Mouse (Mus musculus): ENCODE measurements around the gene Pbx2. TPM values are rescaled to one million over a fixed set of nuclear protein-coding genes. Genes with fewer than 3 reads are reported as not detected.

The Pbx2 gene
- polyA plus RNA-seq, 1 experiment from 2014 or later: 3.2 TPM

DNA sequence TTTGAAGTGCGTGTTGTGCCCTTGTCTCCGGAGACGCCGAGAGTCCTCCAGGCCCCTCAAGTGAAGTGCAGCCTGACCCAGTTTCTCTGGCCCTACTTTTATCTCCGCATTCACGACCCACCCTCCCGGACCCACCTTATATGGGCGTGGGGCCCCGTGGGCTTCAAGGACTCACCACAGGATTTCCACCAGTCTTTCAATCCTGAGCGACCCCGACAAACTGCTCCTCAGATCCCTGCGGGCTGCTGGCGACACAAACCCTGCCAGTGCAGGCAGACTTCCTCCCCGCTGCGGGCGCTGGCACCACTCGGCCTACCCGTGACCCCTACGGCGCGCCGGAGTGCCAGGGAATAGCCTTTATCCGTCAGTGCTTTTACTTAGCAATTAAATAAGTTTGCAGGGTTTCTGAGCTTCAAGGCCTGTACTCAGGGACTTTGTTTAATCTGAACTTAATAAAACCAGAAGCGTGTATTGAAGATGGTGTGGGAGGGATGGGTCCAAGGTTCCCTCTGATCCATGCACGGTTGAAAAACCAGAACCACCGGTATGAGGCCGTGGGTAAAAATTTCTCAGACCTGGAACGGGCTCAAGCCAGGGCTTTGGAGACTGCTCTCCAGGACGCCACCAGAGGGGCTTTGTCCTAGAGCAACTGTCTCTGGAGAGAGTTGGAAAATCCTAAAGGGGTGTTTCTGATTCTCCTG is 37.0 kb downstream of the Pbx2 start, which contains the start of gene Ppt2:
Gene Ppt2 (minus strand): TSS at position 568 of the 701 bp plus-strand sequence.
- Histone ChIP-seq H3K4me1 (ENCODE audit: control insufficient read depth, low read depth, low read length) (peaks cover 31% of the 10 kb centered on the region), H3K27ac (ENCODE audit: low read length) (peak within 1 kb of the TSS; percentile 71), H3K9me3 (replicated peaks; ENCODE audit: control insufficient read depth, low read length) (no peaks in the 10 kb centered on the region), H3K27me3 (ENCODE audit: control insufficient read depth, insufficient read depth, low read depth, low read length) (peaks cover 50% of the 10 kb centered on the region), H3K36me3 (ENCODE audit: control insufficient read depth, insufficient read depth) (no peaks in the 10 kb centered on the region), H3K4me3 (ENCODE audit: low read depth, low read length) (peak within 1 kb of the TSS; percentile 72), H3K4me2 (ENCODE audit: low read depth, low read length) (peak within 1 kb of the TSS; percentile 74), H3K9ac (ENCODE audit: low read depth, low read length) (peak within 1 kb of the TSS; percentile 65)
- 0 out of 2 replicates have a peak, but pooled peaks have one; percentile 2 for ATAC-seq (ENCODE audit: low read depth)
- WGBS (ENCODE audit: insufficient replicate concordance): 8% methylated on average over 29 of the region's 29 CpGs

DNA sequence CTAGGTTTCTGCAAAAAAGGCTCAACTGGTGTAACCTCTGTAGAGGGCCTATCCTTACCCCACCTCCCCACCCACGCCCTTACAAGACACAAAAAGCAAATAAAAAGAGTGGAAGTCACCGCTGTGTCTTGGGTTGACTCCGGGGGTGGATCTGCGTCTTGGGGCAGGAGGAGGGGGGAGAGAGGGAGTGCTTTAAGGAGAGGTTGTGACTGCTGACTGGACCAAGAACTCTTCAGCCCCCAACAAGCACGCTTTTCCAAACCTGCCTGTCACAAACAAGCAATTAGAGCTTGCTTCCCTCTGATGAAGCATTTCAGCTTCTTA is 37.5 kb downstream of the Pbx2 start:
- Histone ChIP-seq H3K9me3 (replicated peaks; ENCODE audit: control insufficient read depth, low read length) (no peaks in the 10 kb centered on the region), H3K4me2 (ENCODE audit: low read depth, low read length) (peak overlapping the region; percentile 74; the same call in 1 of the 2 replicates), H3K27ac (ENCODE audit: low read length) (no peak overlapping the region), H3K4me3 (ENCODE audit: low read depth, low read length) (no peak overlapping the region), H3K9ac (ENCODE audit: low read depth, low read length) (no peak overlapping the region), H3K27me3 (ENCODE audit: control insufficient read depth, insufficient read depth, low read depth, low read length) (peaks cover 50% of the 10 kb centered on the region), H3K36me3 (ENCODE audit: control insufficient read depth, insufficient read depth) (no peaks in the 10 kb centered on the region), H3K4me1 (ENCODE audit: control insufficient read depth, low read depth, low read length) (peaks cover 31% of the 10 kb centered on the region)
- WGBS (ENCODE audit: insufficient replicate concordance): 40% methylated on average over 5 of the region's 5 CpGs
- ATAC-seq (ENCODE audit: low read depth): no peak

DNA sequence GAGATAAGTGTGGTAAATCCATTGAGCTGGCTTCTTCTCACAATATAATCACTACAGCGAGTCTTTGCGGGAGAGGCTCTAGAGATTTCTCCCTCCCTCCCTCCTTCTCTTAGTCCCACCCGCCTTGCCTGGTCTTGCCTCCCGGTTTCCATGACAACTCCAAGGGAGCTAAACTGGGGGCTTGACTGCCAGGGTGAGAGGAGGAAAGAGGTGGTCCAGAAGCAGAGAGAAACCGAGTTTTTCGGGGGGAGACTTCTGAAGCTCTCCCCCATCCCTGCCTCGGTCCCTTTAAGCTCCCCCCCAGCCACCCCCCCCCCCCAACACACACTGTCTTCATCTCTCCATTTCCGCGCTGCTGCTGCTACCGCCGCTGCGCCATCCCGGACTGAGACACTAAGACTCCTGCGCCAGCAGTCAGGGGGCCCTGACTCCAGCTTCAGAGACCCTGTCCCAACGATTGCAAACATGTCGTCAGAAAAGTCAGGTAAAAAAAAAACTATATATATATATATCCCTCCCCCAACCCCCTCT is 38.2 kb downstream of the Pbx2 start, which contains the start of gene Prrt1:
Gene Prrt1 (plus strand): TSS at position 313 of the 531 bp plus-strand sequence.
- no peak within 1 kb of the TSS for H3K27ac ChIP-seq (ENCODE audit: low read length)
- ATAC-seq (ENCODE audit: low read depth): no peak
- no peaks in the 10 kb centered on the region for H3K9me3 ChIP-seq (replicated peaks; ENCODE audit: control insufficient read depth, low read length)
- no peaks in the 10 kb centered on the region for H3K36me3 ChIP-seq (ENCODE audit: control insufficient read depth, insufficient read depth)
- peaks cover 31% of the 10 kb centered on the region for H3K4me1 ChIP-seq (ENCODE audit: control insufficient read depth, low read depth, low read length)
- H3K4me2 ChIP-seq (ENCODE audit: low read depth, low read length): peak within 1 kb of the TSS; percentile 74
- 8% methylated on average over 16 of the region's 16 CpGs for WGBS (ENCODE audit: insufficient replicate concordance)
- peak within 1 kb of the TSS; percentile 72 for H3K4me3 ChIP-seq (ENCODE audit: low read depth, low read length)
- no peak within 1 kb of the TSS for H3K9ac ChIP-seq (ENCODE audit: low read depth, low read length)
- peaks cover 50% of the 10 kb centered on the region for H3K27me3 ChIP-seq (ENCODE audit: control insufficient read depth, insufficient read depth, low read depth, low read length)

DNA sequence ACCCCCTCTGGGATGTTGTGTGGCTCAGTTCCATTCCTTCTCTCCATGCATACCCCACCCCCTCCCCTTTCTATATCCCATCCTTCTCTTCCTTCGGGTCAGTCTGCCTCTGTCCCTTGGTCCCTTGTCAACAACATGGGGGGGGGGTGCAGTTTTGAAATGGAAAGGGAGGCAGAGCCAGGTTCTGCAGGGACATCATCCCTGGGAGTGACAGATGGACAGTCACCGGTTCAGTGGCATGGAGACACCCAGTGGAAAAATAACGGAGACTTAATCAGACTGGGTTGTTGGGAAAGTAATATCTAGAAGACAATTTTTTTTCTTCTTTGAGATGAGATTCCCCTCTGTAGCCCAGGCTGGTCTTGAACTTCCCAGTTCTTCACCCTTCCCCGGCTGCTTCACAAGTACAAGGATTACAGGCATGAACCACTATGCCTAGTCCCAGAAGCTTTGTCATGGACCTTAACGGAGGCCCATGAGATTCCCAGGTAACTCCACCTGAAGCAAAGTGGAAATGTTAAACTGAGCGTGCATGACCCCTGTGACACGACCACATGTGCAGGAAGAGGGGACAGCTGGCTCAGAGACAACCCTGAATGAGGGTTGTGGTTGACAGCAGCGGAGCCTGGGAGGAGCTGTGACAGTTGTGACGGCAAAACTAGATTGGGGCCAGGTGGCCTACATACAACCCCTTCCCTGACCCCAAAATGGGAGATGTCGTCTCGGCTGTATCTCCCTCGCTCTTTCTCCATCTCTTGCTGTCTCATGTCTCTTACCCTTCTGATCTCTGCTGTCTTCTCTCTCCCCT is 38.9 kb downstream of the Pbx2 start:
- Histone ChIP-seq H3K27ac (ENCODE audit: low read length) (no peak overlapping the region), H3K9ac (ENCODE audit: low read depth, low read length) (no peak overlapping the region), H3K4me3 (ENCODE audit: low read depth, low read length) (no peak overlapping the region), H3K4me1 (ENCODE audit: control insufficient read depth, low read depth, low read length) (peaks cover 31% of the 10 kb centered on the region), H3K9me3 (replicated peaks; ENCODE audit: control insufficient read depth, low read length) (no peaks in the 10 kb centered on the region), H3K36me3 (ENCODE audit: control insufficient read depth, insufficient read depth) (no peaks in the 10 kb centered on the region), H3K27me3 (ENCODE audit: control insufficient read depth, insufficient read depth, low read depth, low read length) (peaks cover 50% of the 10 kb centered on the region), H3K4me2 (ENCODE audit: low read depth, low read length) (no peak overlapping the region)
- 13% methylated on average over 12 of the region's 12 CpGs for WGBS (ENCODE audit: insufficient replicate concordance)
- no peak for ATAC-seq (ENCODE audit: low read depth)

DNA sequence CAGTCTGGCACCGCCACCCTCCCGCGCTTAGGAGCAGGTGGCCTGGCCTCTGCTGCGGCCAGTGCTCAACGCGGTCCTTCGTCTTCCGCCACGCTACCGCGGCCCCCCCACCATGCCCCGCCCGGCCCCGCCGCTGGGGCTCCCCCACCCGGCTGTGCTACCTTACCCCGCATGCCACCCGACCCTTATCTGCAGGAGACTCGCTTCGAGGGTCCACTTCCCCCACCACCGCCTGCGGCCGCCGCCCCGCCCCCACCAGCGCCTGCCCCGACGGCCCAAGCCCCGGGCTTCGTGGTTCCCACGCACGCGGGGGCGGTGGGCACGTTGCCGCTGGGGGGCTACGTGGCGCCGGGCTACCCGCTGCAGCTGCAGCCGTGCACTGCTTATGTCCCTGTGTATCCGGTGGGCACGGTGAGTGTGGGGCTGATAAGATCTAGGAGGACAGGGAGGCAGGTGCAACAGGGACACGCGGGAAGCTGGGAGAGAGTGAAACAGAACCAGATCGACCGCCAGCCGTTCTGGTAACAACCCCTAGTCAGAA is 39.8 kb downstream of the Pbx2 start:
- WGBS (ENCODE audit: insufficient replicate concordance): 2% methylated on average over 45 of the region's 48 CpGs
- Histone ChIP-seq H3K9me3 (replicated peaks; ENCODE audit: control insufficient read depth, low read length) (no peaks in the 10 kb centered on the region), H3K9ac (ENCODE audit: low read depth, low read length) (peak overlapping the region; percentile 12; the same call in 1 of the 2 replicates), H3K36me3 (ENCODE audit: control insufficient read depth, insufficient read depth) (no peaks in the 10 kb centered on the region), H3K27ac (ENCODE audit: low read length) (no peak overlapping the region), H3K4me3 (ENCODE audit: low read depth, low read length) (peak overlapping the region; percentile 35), H3K4me2 (ENCODE audit: low read depth, low read length) (peak overlapping the region; percentile 46), H3K27me3 (ENCODE audit: control insufficient read depth, insufficient read depth, low read depth, low read length) (peaks cover 51% of the 10 kb centered on the region), H3K4me1 (ENCODE audit: control insufficient read depth, low read depth, low read length) (peaks cover 31% of the 10 kb centered on the region)
- no peak for ATAC-seq (ENCODE audit: low read depth)

DNA sequence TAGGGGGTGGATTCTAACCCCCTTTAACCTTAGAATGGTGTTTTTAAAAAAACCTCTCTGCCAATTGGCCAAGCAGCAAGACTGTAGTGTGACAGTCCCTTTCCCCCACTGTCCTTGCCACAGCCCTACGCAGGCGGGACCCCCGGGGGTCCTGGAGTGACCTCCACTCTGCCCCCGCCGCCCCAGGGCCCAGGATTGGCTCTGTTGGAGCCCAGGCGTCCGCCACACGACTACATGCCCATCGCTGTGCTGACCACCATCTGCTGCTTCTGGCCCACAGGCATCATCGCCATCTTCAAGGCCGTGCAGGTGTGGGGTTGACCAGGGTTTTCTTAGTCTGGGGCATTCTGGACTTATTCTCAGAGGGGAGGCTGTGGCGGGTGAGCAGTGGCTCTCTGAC is 40.6 kb downstream of the Pbx2 start:
- Histone ChIP-seq H3K9me3 (replicated peaks; ENCODE audit: control insufficient read depth, low read length) (no peaks in the 10 kb centered on the region), H3K4me2 (ENCODE audit: low read depth, low read length) (peak overlapping the region; percentile 28), H3K27me3 (ENCODE audit: control insufficient read depth, insufficient read depth, low read depth, low read length) (peaks cover 53% of the 10 kb centered on the region), H3K36me3 (ENCODE audit: control insufficient read depth, insufficient read depth) (no peaks in the 10 kb centered on the region), H3K4me1 (ENCODE audit: control insufficient read depth, low read depth, low read length) (peaks cover 24% of the 10 kb centered on the region), H3K27ac (ENCODE audit: low read length) (no peak overlapping the region), H3K9ac (ENCODE audit: low read depth, low read length) (no peak overlapping the region), H3K4me3 (ENCODE audit: low read depth, low read length) (peak overlapping the region; percentile 25)
- 12% methylated on average over 12 of the region's 12 CpGs for WGBS (ENCODE audit: insufficient replicate concordance)
- no peak for ATAC-seq (ENCODE audit: low read depth)

DNA sequence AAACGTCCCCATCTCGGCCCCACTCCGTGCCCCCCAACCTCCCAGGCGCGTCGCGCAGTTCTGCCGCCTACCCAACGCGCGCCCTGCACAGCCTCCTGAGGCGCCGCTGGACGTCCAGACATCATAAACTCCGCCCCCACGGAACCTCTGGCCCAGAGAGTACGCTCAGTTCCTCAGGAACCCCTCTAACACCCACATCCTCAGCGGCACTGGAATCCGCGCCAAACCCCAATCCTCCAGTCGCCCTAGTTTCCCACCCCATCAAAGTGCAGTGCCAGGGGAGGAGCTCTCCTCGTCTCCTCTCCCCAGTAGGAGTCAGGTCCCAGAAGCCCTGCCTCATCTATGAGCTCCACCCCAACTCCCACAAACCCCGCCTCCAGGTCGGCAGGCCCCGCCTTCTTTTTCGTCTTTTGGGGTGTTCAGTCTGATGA is 41.2 kb downstream of the Pbx2 start:
- H3K27ac ChIP-seq (ENCODE audit: low read length): no peak overlapping the region
- no peaks in the 10 kb centered on the region for H3K9me3 ChIP-seq (replicated peaks; ENCODE audit: control insufficient read depth, low read length)
- H3K36me3 ChIP-seq (ENCODE audit: control insufficient read depth, insufficient read depth): no peaks in the 10 kb centered on the region
- peak overlapping the region; percentile 25 for H3K4me3 ChIP-seq (ENCODE audit: low read depth, low read length)
- peak; percentile 36 for ATAC-seq (ENCODE audit: low read depth)
- peaks cover 24% of the 10 kb centered on the region for H3K4me1 ChIP-seq (ENCODE audit: control insufficient read depth, low read depth, low read length)
- H3K27me3 ChIP-seq (ENCODE audit: control insufficient read depth, insufficient read depth, low read depth, low read length): peaks cover 53% of the 10 kb centered on the region
- no peak overlapping the region for H3K9ac ChIP-seq (ENCODE audit: low read depth, low read length)
- H3K4me2 ChIP-seq (ENCODE audit: low read depth, low read length): peak overlapping the region; percentile 28
- under 1% methylated on average over 26 of the region's 26 CpGs for WGBS (ENCODE audit: insufficient replicate concordance)

DNA sequence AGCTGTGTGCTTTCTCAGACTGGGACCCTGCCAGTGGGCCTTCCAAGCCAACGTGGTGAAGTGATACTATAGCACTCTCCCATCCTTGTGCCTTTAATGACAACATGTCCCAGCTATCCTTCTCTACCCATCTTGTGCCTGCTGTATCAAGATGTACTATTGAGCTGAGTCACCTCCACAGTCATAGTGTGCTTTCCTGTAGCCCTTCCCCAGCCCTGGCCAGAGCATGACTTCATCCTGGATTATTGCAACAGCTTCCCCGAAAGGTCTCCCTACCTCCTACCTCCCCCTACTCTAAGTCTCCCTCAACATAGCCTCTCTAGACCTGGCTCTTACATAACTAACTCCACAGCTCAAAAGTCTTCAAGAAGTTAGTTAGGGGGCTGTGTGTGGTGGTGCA is 44.6 kb downstream of the Pbx2 start:
- Histone ChIP-seq H3K27me3 (ENCODE audit: control insufficient read depth, insufficient read depth, low read depth, low read length) (peaks cover 22% of the 10 kb centered on the region), H3K4me2 (ENCODE audit: low read depth, low read length) (no peak overlapping the region)
- ATAC-seq (ENCODE audit: low read depth): no peak

More for the DNA sequence above, 44.6 kb downstream of the Pbx2 start:
- Histone ChIP-seq H3K4me3 (ENCODE audit: low read depth, low read length) (no peak overlapping the region), H3K9me3 (replicated peaks; ENCODE audit: control insufficient read depth, low read length) (no peaks in the 10 kb centered on the region), H3K27ac (ENCODE audit: low read length) (no peak overlapping the region), H3K36me3 (ENCODE audit: control insufficient read depth, insufficient read depth) (no peaks in the 10 kb centered on the region), H3K9ac (ENCODE audit: low read depth, low read length) (no peak overlapping the region), H3K4me1 (ENCODE audit: control insufficient read depth, low read depth, low read length) (peaks cover 9% of the 10 kb centered on the region)
- WGBS (ENCODE audit: insufficient replicate concordance): 42% methylated on average over 2 of the region's 2 CpGs

All from liver, embryonic 16.5 days (tissue).